Mouse (Mus musculus): ENCODE measurements around the gene Gsta2. TPM values are rescaled to one million over a fixed set of nuclear protein-coding genes. Genes with fewer than 3 reads are reported as not detected.
"Not testable (repeated sequence)": the region's sequence is repeated elsewhere in the genome, so short reads cannot be mapped to it uniquely, and the experiment has no call there.

Gsta2 gene
- total and polyA plus RNA-seq, 3 experiments, result not detected

GRCm38 (mm10) chr9:78348206-78349004 is 7.2 kb downstream of the Gsta2 start:
- not testable (repeated sequence) for H3K27me3 ChIP-seq (ENCODE audit: insufficient read depth, low read length); DNase-seq (ENCODE audit: low spot score); ATAC-seq (ENCODE audit: extremely low read depth, insufficient number of reproducible peaks, low FRiP score, poor library complexity, severe bottlenecking); H3K4me3 ChIP-seq (ENCODE audit: low read depth, low read length); H3K9me3 ChIP-seq (replicated peaks); H3K4me1 ChIP-seq (ENCODE audit: insufficient read depth, low read depth, low read length); H3K36me3 ChIP-seq (replicated peaks)

- H3K4me1 ChIP-seq (ENCODE audit: insufficient read depth, low read depth, low read length), result no peaks in the 10 kb centered on the region
- no peak for ATAC-seq (ENCODE audit: extremely low read depth, insufficient number of reproducible peaks, low FRiP score, poor library complexity, severe bottlenecking)
- H3K36me3 ChIP-seq (replicated peaks), result no peaks in the 10 kb centered on the region
- peaks cover 5% of the 10 kb centered on the region for H3K27me3 ChIP-seq (ENCODE audit: insufficient read depth, low read length)
- no peak for DNase-seq (ENCODE audit: low spot score)
- no peaks in the 10 kb centered on the region for H3K9me3 ChIP-seq (replicated peaks)
- TF ChIP-seq CTCF (IDR thresholded peaks at IDR 0.05; ENCODE audit: low read depth, low read length) (no peak), GATA1 (IDR thresholded peaks at IDR 0.05; ENCODE audit: borderline replicate concordance, low read length) (no peak), TAL1 (conservative IDR thresholded peaks at IDR 0.05; ENCODE audit: low read depth, low read length) (no peak), POLR2AphosphoS5 (IDR thresholded peaks at IDR 0.05; ENCODE audit: insufficient replicate concordance, low read depth, low read length) (no peak), GATA2 (IDR thresholded peaks at IDR 0.05; ENCODE audit: borderline replicate concordance, low read depth, low read length) (no peak)
- H3K4me3 ChIP-seq (ENCODE audit: low read depth, low read length), result no peak overlapping the region
Measured at GRCm38 (mm10) chr9:78347004-78347403, 8.6 kb downstream of the Gsta2 start.

GRCm38 (mm10) chr9:78345235-78345634 is 10.4 kb downstream of the Gsta2 start:
- not testable (repeated sequence) for H3K4me3 ChIP-seq (ENCODE audit: low read depth, low read length); ATAC-seq (ENCODE audit: extremely low read depth, insufficient number of reproducible peaks, low FRiP score, poor library complexity, severe bottlenecking); H3K27me3 ChIP-seq (ENCODE audit: insufficient read depth, low read length); DNase-seq (ENCODE audit: low spot score); H3K36me3 ChIP-seq (replicated peaks); H3K4me1 ChIP-seq (ENCODE audit: insufficient read depth, low read depth, low read length); H3K9me3 ChIP-seq (replicated peaks)

- H3K36me3 ChIP-seq (replicated peaks); DNase-seq (ENCODE audit: low spot score); H3K27me3 ChIP-seq (ENCODE audit: insufficient read depth, low read length); H3K4me1 ChIP-seq (ENCODE audit: insufficient read depth, low read depth, low read length); ATAC-seq (ENCODE audit: extremely low read depth, insufficient number of reproducible peaks, low FRiP score, poor library complexity, severe bottlenecking); H3K4me3 ChIP-seq (ENCODE audit: low read depth, low read length); H3K9me3 ChIP-seq (replicated peaks): not testable (repeated sequence)
Measured at GRCm38 (mm10) chr9:78343055-78343454, 12.5 kb downstream of the Gsta2 start.

GRCm38 (mm10) chr9:78342494-78342893 is 13.1 kb downstream of the Gsta2 start:
- not testable (repeated sequence) for DNase-seq (ENCODE audit: low spot score); H3K9me3 ChIP-seq (replicated peaks); H3K27me3 ChIP-seq (ENCODE audit: insufficient read depth, low read length); ATAC-seq (ENCODE audit: extremely low read depth, insufficient number of reproducible peaks, low FRiP score, poor library complexity, severe bottlenecking); H3K4me3 ChIP-seq (ENCODE audit: low read depth, low read length); H3K36me3 ChIP-seq (replicated peaks); H3K4me1 ChIP-seq (ENCODE audit: insufficient read depth, low read depth, low read length)

- TF ChIP-seq CTCF (IDR thresholded peaks at IDR 0.05; ENCODE audit: low read depth, low read length), result peak; percentile 76
- not testable (repeated sequence) for ATAC-seq (ENCODE audit: extremely low read depth, insufficient number of reproducible peaks, low FRiP score, poor library complexity, severe bottlenecking)
- DNase-seq (ENCODE audit: low spot score), result peak; percentile 4
Measured at GRCm38 (mm10) chr9:78340324-78340723, 15.3 kb downstream of the Gsta2 start.

GRCm38 (mm10) chr9:78337050-78337449 is 18.5 kb downstream of the Gsta2 start:
- H3K4me3 ChIP-seq (ENCODE audit: low read depth, low read length); H3K9me3 ChIP-seq (replicated peaks); ATAC-seq (ENCODE audit: extremely low read depth, insufficient number of reproducible peaks, low FRiP score, poor library complexity, severe bottlenecking); H3K36me3 ChIP-seq (replicated peaks); H3K27me3 ChIP-seq (ENCODE audit: insufficient read depth, low read length); H3K4me1 ChIP-seq (ENCODE audit: insufficient read depth, low read depth, low read length); DNase-seq (ENCODE audit: low spot score): not testable (repeated sequence)

More at GRCm38 (mm10) chr9:78340324-78340723, 15.3 kb downstream of the Gsta2 start:
- not testable (repeated sequence) for H3K27me3 ChIP-seq (ENCODE audit: insufficient read depth, low read length); H3K4me1 ChIP-seq (ENCODE audit: insufficient read depth, low read depth, low read length); H3K9me3 ChIP-seq (replicated peaks); H3K4me3 ChIP-seq (ENCODE audit: low read depth, low read length); H3K36me3 ChIP-seq (replicated peaks)

GRCm38 (mm10) chr9:78327289-78327688 is 28.3 kb downstream of the Gsta2 start, which contains the start of gene Omt2b:
TSS of gene Omt2b (plus strand) at chr9:78327589.
- not testable (repeated sequence) for DNase-seq (ENCODE audit: low spot score); H3K9me3 ChIP-seq (replicated peaks); H3K4me1 ChIP-seq (ENCODE audit: insufficient read depth, low read depth, low read length); H3K27me3 ChIP-seq (ENCODE audit: insufficient read depth, low read length); ATAC-seq (ENCODE audit: extremely low read depth, insufficient number of reproducible peaks, low FRiP score, poor library complexity, severe bottlenecking); H3K4me3 ChIP-seq (ENCODE audit: low read depth, low read length); H3K36me3 ChIP-seq (replicated peaks)
